Mouse (Mus musculus): Measurements from ENCODE around the gene Ggcx. TPM values are rescaled to one million over a fixed set of nuclear protein-coding genes. Genes with fewer than 3 reads are reported as not detected.

Gene Ggcx
- polyA plus RNA-seq, 1 experiment from 2014 or later = 9.4 TPM

DNA sequence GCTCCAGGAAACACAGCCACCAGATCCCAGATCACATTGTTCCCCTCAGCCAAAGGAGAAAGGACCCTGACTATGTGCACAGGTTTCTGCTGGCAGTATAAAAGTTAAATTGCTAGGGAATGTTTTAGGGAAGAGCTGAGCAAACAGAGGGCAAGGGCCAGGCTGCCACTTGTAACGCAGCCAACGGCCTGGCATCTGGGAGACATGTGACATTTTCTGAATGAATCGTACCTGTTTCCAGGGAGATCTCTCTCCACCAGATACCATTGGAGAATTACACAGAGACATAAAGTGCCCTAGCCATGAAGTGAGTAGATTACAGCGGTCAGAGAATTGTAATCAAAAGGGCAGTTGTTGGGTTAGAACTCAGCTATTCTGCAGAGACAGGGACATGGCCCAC, 40.9 kb upstream of the Ggcx start:
- Histone ChIP-seq H3K36me3 (ENCODE audit: control insufficient read depth, insufficient read depth, low read length) (no peaks in the 10 kb centered on the region), H3K9ac (ENCODE audit: low read length) (no peak overlapping the region), H3K9me3 (ENCODE audit: control insufficient read depth, low read length) (no peaks in the 10 kb centered on the region), H3K4me3 (ENCODE audit: low read depth, low read length) (no peak overlapping the region), H3K27ac (ENCODE audit: low read depth, low read length) (no peak overlapping the region), H3K4me1 (ENCODE audit: control insufficient read depth, insufficient read depth, low read length) (no peaks in the 10 kb centered on the region), H3K27me3 (ENCODE audit: control insufficient read depth, insufficient read depth, low read length) (no peaks in the 10 kb centered on the region), H3K4me2 (no peak overlapping the region)
- DNase-seq (ENCODE audit: low spot score, missing footprints) = no peak
- no peak for ATAC-seq (ENCODE audit: low FRiP score)
- 87% methylated on average over 4 of the region's 4 CpGs for WGBS

DNA sequence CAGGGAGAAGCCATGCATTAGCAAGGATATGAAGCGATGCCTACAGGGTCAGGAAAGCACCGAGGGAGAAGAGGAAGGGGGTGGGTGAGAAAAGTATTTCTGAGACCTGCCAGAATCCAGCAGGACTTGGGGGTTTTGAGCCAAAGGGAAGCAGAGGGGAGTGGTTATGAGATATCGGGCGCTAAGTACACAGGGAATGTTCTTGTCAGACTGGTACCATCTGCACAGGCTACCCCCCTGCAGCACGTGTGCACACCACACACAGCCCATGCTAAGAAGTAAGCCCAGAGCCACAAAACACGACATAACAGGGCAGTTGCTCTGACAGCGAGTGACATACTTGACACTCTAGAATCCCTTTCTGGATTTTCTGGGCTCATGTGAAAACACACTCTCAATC, 39.9 kb upstream of the Ggcx start:
- ATAC-seq (ENCODE audit: low FRiP score) (no peak), DNase-seq (ENCODE audit: low spot score, missing footprints) (no peak)
- Histone ChIP-seq H3K4me1 (ENCODE audit: control insufficient read depth, insufficient read depth, low read length) (no peaks in the 10 kb centered on the region), H3K27me3 (ENCODE audit: control insufficient read depth, insufficient read depth, low read length) (peaks cover 1% of the 10 kb centered on the region), H3K4me2 (no peak overlapping the region), H3K27ac (ENCODE audit: low read depth, low read length) (no peak overlapping the region), H3K4me3 (ENCODE audit: low read depth, low read length) (no peak overlapping the region), H3K9me3 (ENCODE audit: control insufficient read depth, low read length) (no peaks in the 10 kb centered on the region), H3K36me3 (ENCODE audit: control insufficient read depth, insufficient read depth, low read length) (no peaks in the 10 kb centered on the region), H3K9ac (ENCODE audit: low read length) (no peak overlapping the region)
- 74% methylated on average over 7 of the region's 7 CpGs for WGBS

DNA sequence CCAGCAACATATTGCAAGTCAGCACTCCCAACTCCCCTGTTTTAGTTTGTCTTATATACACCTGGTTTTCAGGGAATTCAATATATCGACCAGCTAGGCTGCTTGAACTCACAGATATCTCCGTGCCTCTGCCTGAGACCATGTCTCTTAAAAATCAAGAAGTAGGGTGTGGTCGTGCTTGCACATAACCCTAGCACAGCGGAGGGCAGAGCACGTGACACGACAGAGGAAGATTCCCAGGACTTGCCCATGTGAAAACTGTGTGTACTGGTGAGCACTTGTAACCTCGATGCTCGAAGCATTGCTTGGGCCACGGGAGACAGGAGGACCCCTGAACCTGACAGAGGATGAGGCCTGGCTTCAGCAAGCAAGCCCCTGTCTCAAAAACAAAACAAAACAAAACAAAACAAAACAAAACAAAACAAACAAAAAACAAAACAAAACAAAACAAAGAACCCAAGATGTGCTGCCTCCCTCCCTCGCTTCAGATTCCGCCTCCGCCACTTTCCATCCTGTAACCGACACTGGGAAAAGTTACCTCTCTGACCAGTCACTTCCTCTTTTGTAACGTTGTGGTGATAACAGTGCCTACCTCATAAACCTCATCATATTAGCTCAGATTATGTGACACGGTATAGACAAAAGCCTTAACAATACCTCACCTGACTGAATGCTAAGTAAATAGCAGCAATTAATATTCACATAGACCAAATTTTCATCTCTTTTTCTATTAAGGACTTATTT, 39.1 kb upstream of the Ggcx start:
- no peaks in the 10 kb centered on the region; the same call in 1 of the 2 replicates for H3K4me1 ChIP-seq (ENCODE audit: control insufficient read depth, insufficient read depth, low read length)
- ATAC-seq (ENCODE audit: low FRiP score) = no peak

DNA sequence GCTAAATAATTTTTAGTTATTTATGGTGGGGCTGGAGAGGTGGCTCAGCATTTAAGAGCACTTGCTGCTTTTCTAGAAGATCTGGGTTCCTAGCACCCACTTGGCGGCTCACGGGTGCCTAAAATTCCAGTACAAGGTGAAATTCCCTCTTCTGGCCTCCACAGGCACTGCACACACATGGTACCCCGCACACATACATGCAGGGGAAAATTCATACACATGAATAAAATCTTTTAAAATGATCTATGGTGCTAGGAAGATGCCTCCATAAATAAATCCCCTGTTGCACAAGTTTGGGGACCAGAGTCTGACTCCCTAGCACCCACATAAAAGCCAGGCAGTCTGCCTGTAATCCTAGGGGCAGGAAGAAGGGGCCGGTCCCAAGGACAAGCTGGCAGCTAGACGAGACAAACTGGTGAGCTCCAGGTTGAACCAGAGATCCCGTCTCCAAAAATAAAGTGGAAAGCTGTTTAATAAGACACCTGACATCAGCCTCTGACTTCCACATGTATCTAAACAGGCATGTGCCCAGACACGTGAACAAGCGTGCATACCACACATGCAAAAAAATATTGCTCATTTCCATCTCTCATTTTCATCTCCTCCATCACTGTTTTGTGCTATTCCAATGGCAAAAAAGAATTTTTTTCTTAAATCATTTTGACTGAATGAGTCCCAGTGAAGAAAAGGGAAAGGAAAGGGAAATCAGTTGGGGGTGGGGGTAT, 35.4 kb upstream of the Ggcx start:
- H3K9ac ChIP-seq (ENCODE audit: low read length) = no peak overlapping the region
- ATAC-seq (ENCODE audit: low FRiP score) = no peak
- H3K27me3 ChIP-seq (ENCODE audit: control insufficient read depth, insufficient read depth, low read length) = peaks cover 16% of the 10 kb centered on the region
- H3K4me2 ChIP-seq = no peak overlapping the region
- WGBS = 86% methylated on average over 8 of the region's 8 CpGs
- H3K4me3 ChIP-seq (ENCODE audit: low read depth, low read length) = no peak overlapping the region
- no peaks in the 10 kb centered on the region for H3K36me3 ChIP-seq (ENCODE audit: control insufficient read depth, insufficient read depth, low read length)
- H3K27ac ChIP-seq (ENCODE audit: low read depth, low read length) = no peak overlapping the region
- H3K9me3 ChIP-seq (ENCODE audit: control insufficient read depth, low read length) = no peaks in the 10 kb centered on the region
- peaks cover 6% of the 10 kb centered on the region; the same call in 1 of the 2 replicates for H3K4me1 ChIP-seq (ENCODE audit: control insufficient read depth, insufficient read depth, low read length)
- DNase-seq (ENCODE audit: low spot score, missing footprints) = no peak

More for the DNA sequence above, 39.1 kb upstream of the Ggcx start:
- no peaks in the 10 kb centered on the region for H3K36me3 ChIP-seq (ENCODE audit: control insufficient read depth, insufficient read depth, low read length)
- WGBS = 85% methylated on average over 15 of the region's 15 CpGs
- H3K9me3 ChIP-seq (ENCODE audit: control insufficient read depth, low read length) = no peaks in the 10 kb centered on the region
- H3K4me2 ChIP-seq = no peak overlapping the region
- DNase-seq (ENCODE audit: low spot score, missing footprints) = no peak
- no peak overlapping the region for H3K9ac ChIP-seq (ENCODE audit: low read length)
- peaks cover 9% of the 10 kb centered on the region for H3K27me3 ChIP-seq (ENCODE audit: control insufficient read depth, insufficient read depth, low read length)
- H3K4me3 ChIP-seq (ENCODE audit: low read depth, low read length) = no peak overlapping the region
- no peak overlapping the region for H3K27ac ChIP-seq (ENCODE audit: low read depth, low read length)

DNA sequence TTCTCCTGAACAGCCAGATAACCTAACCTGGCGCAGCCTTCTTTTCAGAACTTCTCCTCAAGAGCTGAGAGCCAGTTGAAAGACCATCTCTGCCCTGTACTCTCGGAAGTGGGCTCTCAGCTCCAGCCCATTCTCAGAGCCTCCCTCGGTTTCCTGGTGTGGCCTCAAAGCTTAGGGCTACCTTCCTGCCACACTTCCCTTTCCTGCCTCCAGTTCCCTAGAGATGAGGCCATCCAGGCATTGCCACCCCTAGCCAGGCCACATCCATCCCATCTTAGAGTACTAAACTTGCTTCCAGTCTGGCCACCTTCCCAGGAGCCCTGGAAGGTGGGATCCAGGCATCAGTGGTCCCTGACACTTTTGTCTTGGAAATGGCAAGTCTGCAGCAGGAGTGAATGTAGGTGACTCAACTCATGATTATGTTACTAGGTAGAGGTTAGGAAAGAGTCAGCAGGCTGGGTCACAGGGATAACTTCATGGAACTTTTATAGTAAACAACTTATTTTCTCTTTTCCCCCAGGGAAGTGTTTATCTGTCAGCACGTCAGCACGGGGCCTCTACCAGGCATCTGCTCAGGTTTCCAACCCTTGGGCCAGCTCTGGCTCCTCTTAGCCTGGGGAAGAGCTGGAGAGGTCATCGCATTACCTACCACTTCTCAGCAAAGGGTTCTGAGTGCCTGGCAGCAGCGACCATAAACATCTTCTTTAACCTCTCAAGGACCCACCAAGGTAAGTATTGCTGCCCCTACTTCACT, 34.6 kb upstream of the Ggcx start:
- 40% methylated on average over 7 of the region's 7 CpGs for WGBS
- ATAC-seq (ENCODE audit: low FRiP score) (no peak), DNase-seq (ENCODE audit: low spot score, missing footprints) (no peak)
- H3K4me1 ChIP-seq (ENCODE audit: control insufficient read depth, insufficient read depth, low read length) = peaks cover 6% of the 10 kb centered on the region; the same call in 1 of the 2 replicates
- H3K4me3 ChIP-seq (ENCODE audit: low read depth, low read length) = peak overlapping the region; percentile 38
- no peak overlapping the region for H3K27ac ChIP-seq (ENCODE audit: low read depth, low read length)
- H3K36me3 ChIP-seq (ENCODE audit: control insufficient read depth, insufficient read depth, low read length) = no peaks in the 10 kb centered on the region
- H3K9ac ChIP-seq (ENCODE audit: low read length) = no peak overlapping the region
- peak overlapping the region; percentile 44 for H3K4me2 ChIP-seq
- peaks cover 16% of the 10 kb centered on the region for H3K27me3 ChIP-seq (ENCODE audit: control insufficient read depth, insufficient read depth, low read length)
- no peaks in the 10 kb centered on the region for H3K9me3 ChIP-seq (ENCODE audit: control insufficient read depth, low read length)

DNA sequence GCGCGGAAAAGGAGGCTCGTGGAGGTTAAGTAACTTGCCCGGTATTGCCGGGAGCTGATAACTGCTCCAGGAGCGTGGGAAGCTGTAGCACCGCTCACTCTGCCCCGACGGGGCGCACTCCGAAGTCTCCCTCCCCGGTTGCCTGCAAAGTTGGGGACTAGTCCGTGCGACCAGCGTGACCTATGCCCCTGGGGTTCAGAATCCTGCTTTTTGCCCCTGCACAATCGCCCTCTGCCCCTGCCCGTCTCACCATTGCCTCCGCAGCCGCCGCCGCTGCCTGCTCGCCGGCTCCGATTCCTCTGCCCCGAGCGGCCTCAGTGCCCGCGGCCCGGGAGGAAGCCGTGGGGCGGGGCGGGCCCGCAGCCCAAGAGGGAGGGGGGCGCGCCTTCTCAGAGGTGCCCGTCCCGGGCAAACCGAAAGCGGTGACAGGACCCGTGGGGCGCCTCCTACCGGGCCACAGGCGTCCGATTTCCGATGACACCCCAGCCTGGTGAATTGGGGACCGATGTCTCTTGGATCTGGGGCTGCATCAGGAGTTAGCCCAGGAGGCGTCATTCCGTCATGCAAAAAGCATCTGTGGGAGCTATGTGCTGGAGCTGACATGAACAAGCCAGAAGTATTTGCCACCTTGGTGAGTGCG, 33.9 kb upstream of the Ggcx start, which contains the start of gene Vamp5:
Vamp5 (minus strand) TSS at position 338 of the 640 bp plus-strand sequence.
- peak within 1 kb of the TSS; percentile 44 for H3K4me2 ChIP-seq
- ATAC-seq (ENCODE audit: low FRiP score) (peak; percentile 70; the same call in 1 of the 2 replicates), DNase-seq (ENCODE audit: low spot score, missing footprints) (peak; percentile 90)
- H3K4me3 ChIP-seq (ENCODE audit: low read depth, low read length) = peak within 1 kb of the TSS; percentile 38
- no peaks in the 10 kb centered on the region for H3K9me3 ChIP-seq (ENCODE audit: control insufficient read depth, low read length)
- H3K9ac ChIP-seq (ENCODE audit: low read length) = peak within 1 kb of the TSS; percentile 40
- H3K36me3 ChIP-seq (ENCODE audit: control insufficient read depth, insufficient read depth, low read length) = no peaks in the 10 kb centered on the region
- WGBS = 2% methylated on average over 47 of the region's 49 CpGs
- H3K27me3 ChIP-seq (ENCODE audit: control insufficient read depth, insufficient read depth, low read length) = peaks cover 16% of the 10 kb centered on the region
- H3K4me1 ChIP-seq (ENCODE audit: control insufficient read depth, insufficient read depth, low read length) = peaks cover 6% of the 10 kb centered on the region; the same call in 1 of the 2 replicates
- H3K27ac ChIP-seq (ENCODE audit: low read depth, low read length) = no peak within 1 kb of the TSS

DNA sequence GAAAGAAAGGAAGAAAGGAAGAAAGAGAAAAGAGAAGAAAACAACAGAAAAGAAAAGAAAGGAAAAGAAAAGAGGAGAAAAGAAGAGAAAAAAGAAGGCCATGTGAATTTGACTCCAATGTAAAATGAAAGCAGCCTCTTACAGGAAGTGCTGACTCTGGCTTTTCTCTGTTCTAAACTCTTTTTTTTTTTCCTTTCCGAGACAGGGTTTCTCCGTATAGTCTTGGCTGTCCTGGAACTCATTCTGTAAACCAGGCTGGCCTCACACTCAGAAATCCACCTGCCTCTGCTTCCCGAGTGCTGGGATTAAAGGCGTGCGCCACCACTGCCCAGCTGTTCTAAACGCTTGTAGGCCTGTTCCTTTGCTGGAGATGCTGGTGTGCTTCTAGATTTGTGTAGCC, 31.6 kb upstream of the Ggcx start:
- Histone ChIP-seq H3K36me3 (ENCODE audit: control insufficient read depth, insufficient read depth, low read length) (no peaks in the 10 kb centered on the region), H3K4me3 (ENCODE audit: low read depth, low read length) (no peak overlapping the region), H3K9ac (ENCODE audit: low read length) (no peak overlapping the region), H3K9me3 (ENCODE audit: control insufficient read depth, low read length) (no peaks in the 10 kb centered on the region), H3K27ac (ENCODE audit: low read depth, low read length) (no peak overlapping the region), H3K4me2 (no peak overlapping the region), H3K27me3 (ENCODE audit: control insufficient read depth, insufficient read depth, low read length) (peaks cover 16% of the 10 kb centered on the region), H3K4me1 (ENCODE audit: control insufficient read depth, insufficient read depth, low read length) (peaks cover 6% of the 10 kb centered on the region; the same call in 1 of the 2 replicates)
- ATAC-seq (ENCODE audit: low FRiP score) = no peak
- WGBS = 86% methylated on average over 6 of the region's 6 CpGs
- no peak for DNase-seq (ENCODE audit: low spot score, missing footprints)

DNA sequence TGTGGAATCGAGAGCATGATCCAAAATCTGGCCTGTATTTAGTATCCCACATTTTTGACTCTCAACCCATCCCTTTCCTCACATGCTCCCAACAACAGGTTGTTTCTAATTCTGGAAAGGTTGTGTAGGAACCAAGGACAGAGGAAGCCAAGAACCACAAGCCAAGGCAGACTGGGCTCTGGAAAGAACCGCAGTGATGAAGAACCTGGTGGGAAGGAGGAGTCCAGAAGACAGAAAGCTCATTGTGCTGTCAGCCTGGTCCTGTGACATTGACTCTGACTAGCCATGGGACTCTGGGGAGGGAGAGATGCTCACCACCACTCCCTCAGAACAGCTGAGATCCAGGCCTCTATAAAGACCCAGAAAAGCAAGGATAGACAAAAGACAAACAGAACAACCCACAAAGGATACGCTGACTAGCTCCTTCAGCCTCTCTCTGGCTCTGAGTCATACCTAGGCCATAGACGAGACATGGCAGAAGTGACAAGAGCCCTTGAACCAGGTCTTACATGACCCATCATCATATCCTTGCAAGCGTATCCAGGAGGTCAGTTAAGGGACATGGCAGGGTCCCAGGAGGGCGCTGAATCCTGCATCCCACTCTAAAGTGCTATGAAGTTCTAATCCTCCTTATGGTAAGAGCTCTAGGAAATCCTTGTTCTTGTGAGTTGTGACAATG, 30.8 kb upstream of the Ggcx start:
- Histone ChIP-seq H3K36me3 (ENCODE audit: control insufficient read depth, insufficient read depth, low read length) (no peaks in the 10 kb centered on the region), H3K4me2 (no peak overlapping the region), H3K27ac (ENCODE audit: low read depth, low read length) (no peak overlapping the region), H3K4me3 (ENCODE audit: low read depth, low read length) (no peak overlapping the region), H3K4me1 (ENCODE audit: control insufficient read depth, insufficient read depth, low read length) (peaks cover 6% of the 10 kb centered on the region; the same call in 1 of the 2 replicates), H3K9ac (ENCODE audit: low read length) (no peak overlapping the region), H3K9me3 (ENCODE audit: control insufficient read depth, low read length) (no peaks in the 10 kb centered on the region), H3K27me3 (ENCODE audit: control insufficient read depth, insufficient read depth, low read length) (peaks cover 16% of the 10 kb centered on the region)
- DNase-seq (ENCODE audit: low spot score, missing footprints) (no peak), ATAC-seq (ENCODE audit: low FRiP score) (no peak)
- 87% methylated on average over 6 of the region's 6 CpGs for WGBS

All from midbrain, embryonic 11.5 days (tissue).